Mouse (Mus musculus): Measurements from ENCODE around the gene Sclt1. TPM values are rescaled to one million over a fixed set of nuclear protein-coding genes. Genes with fewer than 3 reads are reported as not detected.

Gene Sclt1
- polyA plus RNA-seq, 1 experiment from 2014 or later, result 19.6 TPM

GRCm38 (mm10) chr3:41579873-41580272 lies 162.4 kb downstream of the Sclt1 start:
- ATAC-seq (replicated peaks; ENCODE audit: low FRiP score, low TSS enrichment, low read depth), result no peak
- peaks cover 23% of the 10 kb centered on the region for H3K4me1 ChIP-seq (replicated peaks; ENCODE audit: control insufficient read depth, insufficient read depth, low read length)
- no peaks in the 10 kb centered on the region for H3K9me3 ChIP-seq (ENCODE audit: control insufficient read depth, low read length)
- DNase-seq (ENCODE audit: low spot score), result no peak
- no peak overlapping the region for H3K4me2 ChIP-seq (ENCODE audit: low read length)
- no peak overlapping the region for H3K9ac ChIP-seq (ENCODE audit: low read length)
- WGBS, result 60% methylated on average over 4 of the region's 4 CpGs
- H3K4me3 ChIP-seq (ENCODE audit: low read depth, low read length), result no peak overlapping the region
- no peaks in the 10 kb centered on the region for H3K27me3 ChIP-seq (replicated peaks; ENCODE audit: control insufficient read depth, insufficient read depth, low read length)
- no peaks in the 10 kb centered on the region for H3K36me3 ChIP-seq (ENCODE audit: control insufficient read depth, insufficient read depth, low read length)
- no peak overlapping the region for H3K27ac ChIP-seq (ENCODE audit: low read depth)

- ATAC-seq (replicated peaks; ENCODE audit: low FRiP score, low TSS enrichment, low read depth), result no peak
- no peak overlapping the region for H3K4me2 ChIP-seq (ENCODE audit: low read length)
- H3K27me3 ChIP-seq (replicated peaks; ENCODE audit: control insufficient read depth, insufficient read depth, low read length), result no peaks in the 10 kb centered on the region
- peaks cover 21% of the 10 kb centered on the region for H3K4me1 ChIP-seq (replicated peaks; ENCODE audit: control insufficient read depth, insufficient read depth, low read length)
- no peaks in the 10 kb centered on the region for H3K36me3 ChIP-seq (ENCODE audit: control insufficient read depth, insufficient read depth, low read length)
- WGBS, result 88% methylated on average over 2 of the region's 2 CpGs
- DNase-seq (ENCODE audit: low spot score), result no peak
- H3K4me3 ChIP-seq (ENCODE audit: low read depth, low read length), result no peak overlapping the region
- no peak overlapping the region for H3K27ac ChIP-seq (ENCODE audit: low read depth)
- no peak overlapping the region for H3K9ac ChIP-seq (ENCODE audit: low read length)
- H3K9me3 ChIP-seq (ENCODE audit: control insufficient read depth, low read length), result no peaks in the 10 kb centered on the region
Observed at GRCm38 (mm10) chr3:41577240-41577639, 165.1 kb downstream of the Sclt1 start.

Other genes with a start within 250 kb of the Sclt1 start
- gene Jade1, start 186.8 kb downstream of the Sclt1 start, polyA plus RNA-seq (2014; fragmentation: Nextera tagmentation; extraction: Ambion mirVana), result 20.0 and 21.0 TPM in 2 replicates
- 16.7 and 17.6 TPM in 2 replicates for gene D3Ertd751e, start 97 bp upstream of the Sclt1 start, polyA plus RNA-seq (2014; fragmentation: Nextera tagmentation; extraction: Ambion mirVana)

All from intestine, embryonic 14.5 days (tissue).